Mouse (Mus musculus): ENCODE data around the gene Ddah1. TPM values are rescaled to one million over a fixed set of nuclear protein-coding genes. Genes with fewer than 3 reads are reported as not detected.

The Ddah1 gene
- 0.67 and 1.6 TPM in 2 replicates for polyA plus RNA-seq (2012; ENCODE audit: insufficient read depth, insufficient read length, missing spikeins)

DNA sequence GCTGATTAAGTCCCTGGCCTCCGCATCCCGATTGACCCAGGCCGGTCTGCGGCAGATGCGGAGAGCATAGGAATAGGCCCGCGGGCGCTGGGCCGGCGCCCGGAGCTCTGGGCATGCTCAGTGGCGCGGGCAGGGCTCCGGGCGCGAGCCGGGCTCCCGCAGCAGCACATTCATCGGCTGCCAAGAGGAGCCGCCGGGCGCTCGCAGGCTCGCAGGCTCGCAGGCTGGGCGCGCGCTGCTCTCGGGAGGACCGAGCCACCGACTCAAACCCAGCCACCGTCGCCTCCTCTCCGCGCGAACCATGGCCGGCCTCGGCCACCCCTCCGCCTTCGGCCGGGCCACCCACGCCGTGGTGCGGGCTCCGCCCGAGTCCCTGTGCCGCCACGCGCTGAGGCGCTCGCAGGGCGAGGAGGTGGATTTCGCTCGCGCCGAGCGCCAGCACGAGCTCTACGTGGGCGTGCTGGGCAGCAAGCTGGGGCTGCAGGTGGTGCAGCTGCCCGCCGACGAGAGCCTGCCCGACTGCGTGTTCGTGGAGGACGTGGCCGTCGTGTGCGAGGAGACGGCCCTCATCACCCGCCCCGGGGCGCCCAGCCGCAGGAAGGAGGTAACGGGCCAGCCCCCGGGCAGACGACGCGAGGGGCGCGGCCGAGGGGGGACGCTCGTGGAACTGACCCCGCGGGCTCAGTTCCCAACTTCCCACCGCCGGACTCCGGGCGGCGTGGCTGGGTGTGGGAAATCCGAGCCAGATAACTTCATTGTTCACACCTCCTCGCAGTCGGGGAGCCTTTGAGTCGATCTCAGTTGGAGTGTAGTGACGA, at the start of gene Ddah1:
Gene Ddah1, plus strand, starts transcription at position 115 of the 818 bp plus-strand sequence.
- H3K4me1 ChIP-seq (ENCODE audit: control insufficient read depth, insufficient read depth, low read length) = 0 out of 2 replicates have a peak, but pooled peaks cover 3% of the 10 kb centered on the region
- H3K4me3 ChIP-seq (ENCODE audit: insufficient read depth, low read length) = peak within 1 kb of the TSS; percentile 52
- TF ChIP-seq CTCF (IDR thresholded peaks at IDR 0.05; ENCODE audit: low read depth, low read length) (no peak), POLR2A (IDR thresholded peaks at IDR 0.05; ENCODE audit: borderline replicate concordance, low read depth, low read length) (no peak)
- H3K27ac ChIP-seq (ENCODE audit: insufficient read depth, low read depth, low read length) = no peak within 1 kb of the TSS

DNA sequence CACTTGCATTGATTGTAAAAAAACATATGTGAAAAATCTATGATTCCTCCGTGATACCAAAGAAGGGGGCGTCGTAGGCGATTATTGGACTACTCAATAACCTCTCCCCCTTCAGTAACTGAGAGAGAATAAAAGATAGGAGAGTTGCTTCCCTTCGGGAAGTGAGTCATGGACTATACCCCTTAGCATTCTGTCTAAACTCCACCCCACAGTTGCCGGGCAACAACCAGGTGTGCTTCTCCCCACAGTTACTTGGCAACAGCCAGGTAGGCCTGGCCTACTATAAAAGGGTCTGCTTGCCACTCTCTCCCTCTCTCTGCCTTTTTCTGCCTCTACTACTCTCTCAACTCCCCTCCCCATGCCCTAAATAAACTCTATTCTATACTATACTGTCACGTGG, 42.6 kb upstream of the Ddah1 start:
- H3K4me3 ChIP-seq (ENCODE audit: insufficient read depth, low read length) = no peak overlapping the region
- no peaks in the 10 kb centered on the region for H3K4me1 ChIP-seq (ENCODE audit: control insufficient read depth, insufficient read depth, low read length)
- TF ChIP-seq POLR2A (IDR thresholded peaks at IDR 0.05; ENCODE audit: borderline replicate concordance, low read depth, low read length) (no peak), CTCF (IDR thresholded peaks at IDR 0.05; ENCODE audit: low read depth, low read length) (no peak)
- H3K27ac ChIP-seq (ENCODE audit: insufficient read depth, low read depth, low read length) = no peak overlapping the region

DNA sequence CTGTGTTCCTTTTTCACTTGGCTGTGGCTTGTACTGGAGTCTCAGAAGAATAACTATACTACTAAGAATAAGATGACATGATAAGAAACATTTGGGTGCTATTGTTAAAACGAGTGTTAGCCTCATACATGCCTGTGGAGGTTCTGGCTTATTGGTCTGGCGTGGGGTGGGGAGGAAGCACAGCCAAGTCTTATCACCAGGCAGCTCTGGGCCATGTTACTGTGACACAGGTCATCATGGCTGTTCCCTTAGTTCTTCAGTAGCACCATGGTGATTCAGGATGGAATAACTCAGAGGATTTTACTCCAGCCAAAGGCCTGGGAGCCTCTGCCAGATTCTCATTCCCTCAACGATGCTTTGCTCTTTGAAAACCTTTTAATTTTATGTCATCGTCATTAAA, 38.8 kb upstream of the Ddah1 start:
- no peak overlapping the region for H3K27ac ChIP-seq (ENCODE audit: insufficient read depth, low read depth, low read length)
- H3K4me3 ChIP-seq (ENCODE audit: insufficient read depth, low read length) = no peak overlapping the region
- TF ChIP-seq CTCF (IDR thresholded peaks at IDR 0.05; ENCODE audit: low read depth, low read length) (no peak), POLR2A (IDR thresholded peaks at IDR 0.05; ENCODE audit: borderline replicate concordance, low read depth, low read length) (no peak)
- no peaks in the 10 kb centered on the region for H3K4me1 ChIP-seq (ENCODE audit: control insufficient read depth, insufficient read depth, low read length)

DNA sequence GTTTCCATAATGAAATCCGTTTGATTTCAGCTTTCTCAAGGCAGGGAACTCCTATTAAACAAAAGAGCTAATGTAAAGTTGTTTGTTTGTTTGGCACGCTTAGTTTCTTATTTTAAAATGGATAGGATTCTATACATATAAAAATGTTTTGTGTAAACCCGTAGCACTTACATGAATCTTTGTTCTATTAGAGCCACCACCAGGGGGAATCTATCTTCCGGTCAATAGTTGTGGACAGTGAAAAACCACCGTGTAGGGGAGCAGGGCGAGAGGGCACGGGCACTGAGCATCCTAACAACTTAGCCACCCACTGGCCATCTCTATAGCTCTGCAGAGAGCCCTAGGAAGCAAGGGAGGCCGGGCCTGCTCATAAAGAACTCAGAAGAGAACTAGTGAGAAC, 33.4 kb upstream of the Ddah1 start:
- TF ChIP-seq CTCF (IDR thresholded peaks at IDR 0.05; ENCODE audit: low read depth, low read length) = no peak
- TF ChIP-seq POLR2A (IDR thresholded peaks at IDR 0.05; ENCODE audit: borderline replicate concordance, low read depth, low read length) = no peak
- no peaks in the 10 kb centered on the region for H3K4me1 ChIP-seq (ENCODE audit: control insufficient read depth, insufficient read depth, low read length)
- no peak overlapping the region for H3K4me3 ChIP-seq (ENCODE audit: insufficient read depth, low read length)
- no peak overlapping the region for H3K27ac ChIP-seq (ENCODE audit: insufficient read depth, low read depth, low read length)

DNA sequence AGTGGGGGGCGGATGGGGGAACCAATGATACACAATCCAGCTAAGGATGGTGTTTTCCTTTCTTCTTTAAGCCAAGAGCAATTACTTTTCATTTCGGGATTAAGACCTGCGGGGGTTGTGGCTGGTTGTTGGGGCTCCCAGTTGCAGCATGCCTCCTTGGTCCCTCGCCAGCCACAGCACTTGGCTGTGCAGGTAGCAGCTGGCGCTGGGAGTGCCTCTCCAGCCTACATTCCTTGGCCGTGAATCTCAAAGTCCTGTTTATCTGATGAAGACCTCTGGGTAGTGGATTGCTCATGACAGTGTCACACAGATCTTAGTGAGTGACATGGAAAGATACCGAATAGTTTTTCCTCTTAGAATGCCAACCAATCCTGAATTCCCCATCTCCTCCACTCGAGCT, 30.1 kb upstream of the Ddah1 start:
- Histone ChIP-seq H3K27ac (ENCODE audit: insufficient read depth, low read depth, low read length) (no peak overlapping the region), H3K4me3 (ENCODE audit: insufficient read depth, low read length) (no peak overlapping the region), H3K4me1 (ENCODE audit: control insufficient read depth, insufficient read depth, low read length) (no peaks in the 10 kb centered on the region)
- TF ChIP-seq POLR2A (IDR thresholded peaks at IDR 0.05; ENCODE audit: borderline replicate concordance, low read depth, low read length) (no peak), CTCF (IDR thresholded peaks at IDR 0.05; ENCODE audit: low read depth, low read length) (no peak)

DNA sequence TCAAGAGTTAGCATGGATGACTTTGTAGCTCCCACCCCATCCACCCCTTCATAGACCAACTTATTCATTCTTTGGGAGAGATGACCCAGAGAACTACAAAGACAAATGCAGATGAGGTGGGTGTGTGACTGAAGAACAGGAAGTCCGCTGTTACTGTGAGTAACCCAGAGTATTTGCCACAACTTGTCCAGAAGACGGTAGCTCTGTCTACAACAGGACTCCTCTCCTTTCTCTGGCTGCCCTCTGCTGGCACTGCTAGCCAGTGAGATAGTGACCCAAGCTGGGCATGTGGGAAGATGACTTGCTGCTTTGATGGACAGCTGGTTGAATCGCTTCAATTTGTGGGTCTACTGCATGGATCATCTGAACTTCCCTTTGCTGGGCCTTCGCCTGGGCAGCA, 28.9 kb upstream of the Ddah1 start:
- H3K4me3 ChIP-seq (ENCODE audit: insufficient read depth, low read length) = no peak overlapping the region
- H3K4me1 ChIP-seq (ENCODE audit: control insufficient read depth, insufficient read depth, low read length) = no peaks in the 10 kb centered on the region
- no peak overlapping the region for H3K27ac ChIP-seq (ENCODE audit: insufficient read depth, low read depth, low read length)
- 0 out of 2 replicates have a peak, but pooled peaks have one; percentile 14 for TF ChIP-seq CTCF (IDR thresholded peaks at IDR 0.05; ENCODE audit: low read depth, low read length)
- TF ChIP-seq POLR2A (IDR thresholded peaks at IDR 0.05; ENCODE audit: borderline replicate concordance, low read depth, low read length) = no peak

DNA sequence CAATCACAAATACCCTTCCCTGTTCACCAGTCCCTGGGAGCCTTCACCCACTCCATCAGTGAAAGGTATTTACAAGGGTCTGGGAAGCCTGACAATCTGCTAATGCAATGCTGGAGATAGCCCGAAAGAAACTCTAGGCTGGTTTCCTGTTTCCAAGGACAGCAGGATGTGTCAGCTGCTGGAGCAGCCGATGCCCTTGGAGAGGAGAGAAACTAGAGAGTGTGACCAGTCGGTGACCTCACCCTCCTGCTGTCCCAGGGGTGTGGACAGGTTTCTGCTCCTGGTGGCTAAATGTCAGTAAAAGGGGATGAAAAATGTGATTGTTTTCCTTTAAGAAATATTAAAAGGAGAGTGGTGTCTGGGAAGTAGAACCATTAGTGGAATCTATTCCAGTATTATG, 28.4 kb upstream of the Ddah1 start:
- H3K4me3 ChIP-seq (ENCODE audit: insufficient read depth, low read length) = no peak overlapping the region
- H3K27ac ChIP-seq (ENCODE audit: insufficient read depth, low read depth, low read length) = no peak overlapping the region
- H3K4me1 ChIP-seq (ENCODE audit: control insufficient read depth, insufficient read depth, low read length) = no peaks in the 10 kb centered on the region
- TF ChIP-seq CTCF (IDR thresholded peaks at IDR 0.05; ENCODE audit: low read depth, low read length) (no peak), POLR2A (IDR thresholded peaks at IDR 0.05; ENCODE audit: borderline replicate concordance, low read depth, low read length) (no peak)

DNA sequence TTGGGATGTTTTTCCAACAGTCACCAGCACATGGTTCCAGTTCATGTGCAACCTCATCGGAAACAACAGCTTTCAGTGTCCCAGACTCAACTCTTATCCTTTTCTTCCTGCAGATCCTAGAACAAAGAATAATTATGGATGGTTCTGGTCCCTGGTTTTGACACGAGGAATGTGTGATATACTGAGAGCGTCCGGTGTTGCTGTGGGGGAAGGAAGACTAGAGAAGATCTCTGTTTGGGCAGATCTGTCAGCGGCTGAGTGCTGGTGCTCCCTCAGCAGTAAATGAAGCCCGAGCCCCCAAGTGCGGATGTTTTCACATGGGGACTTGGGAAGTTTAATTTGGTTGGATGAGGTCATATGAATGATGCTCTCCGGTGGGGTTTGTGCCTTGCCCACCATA, 23.6 kb upstream of the Ddah1 start:
- H3K4me3 ChIP-seq (ENCODE audit: insufficient read depth, low read length) = no peak overlapping the region
- TF ChIP-seq CTCF (IDR thresholded peaks at IDR 0.05; ENCODE audit: low read depth, low read length) (no peak), POLR2A (IDR thresholded peaks at IDR 0.05; ENCODE audit: borderline replicate concordance, low read depth, low read length) (no peak)
- peaks cover 12% of the 10 kb centered on the region for H3K4me1 ChIP-seq (ENCODE audit: control insufficient read depth, insufficient read depth, low read length)
- H3K27ac ChIP-seq (ENCODE audit: insufficient read depth, low read depth, low read length) = no peak overlapping the region

DNA sequence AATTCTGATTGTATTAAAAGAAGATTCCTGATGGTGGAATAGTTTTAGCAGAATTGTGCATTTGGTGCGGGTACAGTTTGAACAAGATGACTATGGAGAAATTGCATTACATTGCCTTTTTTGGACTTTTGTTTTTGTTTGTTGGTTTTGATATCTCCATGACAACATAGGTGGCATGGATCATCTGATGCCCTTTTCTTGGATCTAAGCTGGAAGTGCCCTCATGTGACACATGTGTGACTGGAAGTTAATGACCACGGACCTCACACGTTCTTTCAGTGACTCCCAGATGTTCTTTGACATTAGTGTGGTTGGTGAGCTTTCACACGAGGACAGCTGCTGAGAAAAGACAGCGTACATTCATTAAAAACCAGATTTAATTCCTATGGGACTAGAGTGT, 21.9 kb upstream of the Ddah1 start:
- peaks cover 12% of the 10 kb centered on the region for H3K4me1 ChIP-seq (ENCODE audit: control insufficient read depth, insufficient read depth, low read length)
- TF ChIP-seq POLR2A (IDR thresholded peaks at IDR 0.05; ENCODE audit: borderline replicate concordance, low read depth, low read length) (no peak), CTCF (IDR thresholded peaks at IDR 0.05; ENCODE audit: low read depth, low read length) (no peak)
- H3K4me3 ChIP-seq (ENCODE audit: insufficient read depth, low read length) = no peak overlapping the region
- H3K27ac ChIP-seq (ENCODE audit: insufficient read depth, low read depth, low read length) = no peak overlapping the region

DNA sequence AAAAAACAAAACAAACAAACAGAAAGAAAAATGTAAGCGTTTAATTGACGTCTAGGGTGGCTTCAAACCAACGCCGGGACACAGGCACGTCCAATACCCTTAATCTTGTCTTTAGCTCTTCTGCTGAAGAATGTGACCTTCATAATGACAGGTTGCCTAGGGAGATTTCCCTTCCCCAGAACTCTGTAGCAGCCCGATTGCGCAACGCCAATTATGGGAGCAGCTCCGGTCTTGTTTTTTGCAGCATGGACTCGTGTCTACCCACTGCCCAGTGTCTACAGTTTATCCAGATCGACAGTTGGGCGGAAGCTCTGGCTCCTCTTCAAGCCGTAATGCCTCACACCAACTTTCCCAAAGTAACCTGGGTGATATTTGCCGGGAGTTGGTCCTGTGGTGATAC, 19.8 kb upstream of the Ddah1 start:
- Histone ChIP-seq H3K4me3 (ENCODE audit: insufficient read depth, low read length) (no peak overlapping the region), H3K27ac (ENCODE audit: insufficient read depth, low read depth, low read length) (no peak overlapping the region), H3K4me1 (ENCODE audit: control insufficient read depth, insufficient read depth, low read length) (peaks cover 12% of the 10 kb centered on the region)
- TF ChIP-seq POLR2A (IDR thresholded peaks at IDR 0.05; ENCODE audit: borderline replicate concordance, low read depth, low read length) = no peak
- no peak for TF ChIP-seq CTCF (IDR thresholded peaks at IDR 0.05; ENCODE audit: low read depth, low read length)

Data from bone marrow macrophage, adult 2 months (primary cell).